Mouse (Mus musculus): ENCODE measurements around the gene Zfp652. TPM values are rescaled to one million over a fixed set of nuclear protein-coding genes. Genes with fewer than 3 reads are reported as not detected.
A peak's percentile ranks its signal among the peaks of the same experiment; 100 is the strongest.
"Not testable (repeated sequence)": the region's sequence is repeated elsewhere in the genome, so short reads cannot be mapped to it uniquely, and the experiment has no call there.

The Zfp652 gene
- total RNA-seq (2021) = 10 to 100 TPM; 83.7 to 86.6 TPM
- long read RNA-seq, experiment 1, partial matches to known transcripts = 0 of 15 reads
- long read RNA-seq, experiment 1, other reads (novel, unspliced or antisense) = 15 of 15 reads
- long read RNA-seq, experiment 2, partial matches to known transcripts = 10 of 15 reads
- long read RNA-seq, experiment 2, other reads (novel, unspliced or antisense) = 5 of 15 reads

DNA sequence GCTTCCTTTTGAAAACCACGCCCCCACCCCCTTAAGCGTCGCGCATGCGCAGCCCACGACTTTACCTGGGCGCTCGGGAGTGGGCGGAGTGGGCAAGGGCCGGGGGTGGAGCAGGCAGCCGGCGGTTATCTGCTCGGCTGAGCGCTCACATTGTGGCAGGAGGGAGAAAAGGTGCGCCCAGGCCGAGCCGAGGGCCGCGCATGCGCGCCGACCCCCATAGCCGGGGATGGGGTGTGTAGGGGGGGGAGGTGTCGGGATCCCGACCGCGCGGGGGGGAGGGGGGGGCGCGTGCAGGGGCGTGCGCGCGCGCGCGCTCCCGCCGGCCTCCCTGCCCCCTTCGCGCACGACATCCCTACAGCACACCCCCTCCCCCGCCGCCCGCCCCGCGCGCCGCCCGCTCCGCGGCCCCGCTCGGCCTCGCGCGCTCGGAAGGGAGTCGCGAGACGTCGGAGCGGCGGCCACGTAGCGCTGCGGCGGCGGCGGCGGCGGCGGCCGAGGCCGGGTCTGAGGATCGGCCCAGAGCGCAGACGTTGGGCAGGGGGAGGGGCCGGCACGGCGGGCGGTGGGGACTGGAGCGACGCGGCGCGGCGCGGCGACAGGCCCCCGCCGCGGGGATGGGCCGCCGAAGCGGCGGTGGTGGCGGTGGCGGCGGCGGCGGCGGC, at the start of gene Zfp652:
Gene Zfp652 (plus strand): TSS at position 111 of the 662 bp plus-strand sequence.
- DNase-seq = peak; percentile 72
- intact Hi-C loops (cut with DNase I) = no loop called here

DNA sequence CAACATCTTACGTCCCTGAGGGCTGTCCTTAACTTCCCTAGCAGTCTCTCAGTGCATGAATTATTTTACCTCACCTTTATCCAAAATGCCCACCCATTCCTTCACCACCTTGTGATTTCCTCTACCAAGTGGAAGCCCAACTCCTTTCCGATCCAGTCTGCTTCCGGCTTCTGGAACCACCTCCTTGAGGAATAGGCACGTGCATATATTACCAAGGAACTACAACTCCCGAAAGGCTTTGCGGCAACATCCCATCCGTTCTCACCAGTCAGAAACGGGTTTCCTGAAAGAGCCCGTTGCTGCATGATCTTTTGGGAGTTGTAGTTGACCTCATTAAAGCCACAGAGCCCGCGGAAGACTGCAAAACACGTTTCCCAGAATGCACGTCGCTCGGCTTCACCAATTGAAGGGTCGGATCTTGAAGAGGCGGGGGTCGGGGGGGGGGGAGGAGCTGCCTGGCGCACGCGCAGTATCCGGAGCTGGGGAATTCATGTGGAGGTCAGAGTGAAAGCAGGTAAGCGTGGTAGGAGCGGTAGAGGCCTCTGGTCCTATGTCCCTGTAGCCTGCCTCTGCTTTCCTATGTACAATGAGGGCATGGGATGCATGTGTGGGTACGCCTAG, 45.8 kb upstream of the Zfp652 start, which contains the start of gene Phb:
Gene Phb (plus strand): TSS at position 429 of the 621 bp plus-strand sequence.
- peak; percentile 77 to 86 for DNase-seq
- intact Hi-C loops (cut with DNase I) = no loop called here

- no peak for DNase-seq
- intact Hi-C loops (cut with DNase I) = no loop called here
Observed at GRCm38 (mm10) chr11:95667177-95667576, 45.3 kb upstream of the Zfp652 start.

DNA sequence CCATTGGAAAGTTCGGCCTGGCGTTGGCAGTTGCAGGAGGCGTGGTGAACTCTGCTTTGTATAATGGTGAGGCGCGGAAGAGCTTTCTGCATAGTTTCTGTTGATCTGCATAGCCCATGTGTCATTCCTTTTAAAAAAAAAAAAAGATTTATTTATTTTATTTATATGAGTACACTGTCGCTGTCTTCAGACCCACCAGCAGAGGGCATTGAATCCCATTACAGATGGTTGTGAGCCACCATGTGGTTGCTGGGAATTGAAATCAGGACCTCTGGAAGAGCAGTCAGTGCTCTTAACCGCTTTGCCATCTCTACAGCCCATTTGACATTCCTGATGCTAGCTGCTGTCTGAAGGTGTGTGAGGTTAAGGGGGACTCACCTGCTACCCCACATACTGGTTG, 44.4 kb upstream of the Zfp652 start:
- DNase-seq; intact Hi-C loops (cut with DNase I): not testable (repeated sequence)

DNA sequence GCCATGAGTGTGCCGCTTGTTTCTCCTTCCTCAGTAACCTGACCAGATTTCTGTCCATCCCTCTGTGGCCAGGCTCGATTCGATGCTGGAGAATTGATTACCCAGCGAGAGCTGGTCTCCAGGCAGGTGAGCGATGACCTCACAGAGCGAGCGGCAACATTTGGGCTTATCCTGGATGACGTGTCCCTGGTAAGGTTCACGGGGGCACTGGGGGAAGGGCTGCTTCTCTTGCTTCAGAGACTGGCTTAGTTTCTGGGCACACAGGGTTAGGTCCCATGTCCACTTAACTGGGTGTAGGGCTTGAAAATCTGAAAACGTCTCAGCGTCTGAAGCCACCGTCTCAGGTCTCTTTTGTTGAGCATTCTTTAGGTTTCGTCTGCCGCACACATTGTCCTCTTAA, 37.0 kb upstream of the Zfp652 start:
- DNase-seq = no peak
- intact Hi-C loops (cut with DNase I) = no loop called here

- intact Hi-C loops (cut with DNase I) = no loop called here
- no peak for DNase-seq
Observed at GRCm38 (mm10) chr11:95676307-95676706, 36.2 kb upstream of the Zfp652 start.

DNA sequence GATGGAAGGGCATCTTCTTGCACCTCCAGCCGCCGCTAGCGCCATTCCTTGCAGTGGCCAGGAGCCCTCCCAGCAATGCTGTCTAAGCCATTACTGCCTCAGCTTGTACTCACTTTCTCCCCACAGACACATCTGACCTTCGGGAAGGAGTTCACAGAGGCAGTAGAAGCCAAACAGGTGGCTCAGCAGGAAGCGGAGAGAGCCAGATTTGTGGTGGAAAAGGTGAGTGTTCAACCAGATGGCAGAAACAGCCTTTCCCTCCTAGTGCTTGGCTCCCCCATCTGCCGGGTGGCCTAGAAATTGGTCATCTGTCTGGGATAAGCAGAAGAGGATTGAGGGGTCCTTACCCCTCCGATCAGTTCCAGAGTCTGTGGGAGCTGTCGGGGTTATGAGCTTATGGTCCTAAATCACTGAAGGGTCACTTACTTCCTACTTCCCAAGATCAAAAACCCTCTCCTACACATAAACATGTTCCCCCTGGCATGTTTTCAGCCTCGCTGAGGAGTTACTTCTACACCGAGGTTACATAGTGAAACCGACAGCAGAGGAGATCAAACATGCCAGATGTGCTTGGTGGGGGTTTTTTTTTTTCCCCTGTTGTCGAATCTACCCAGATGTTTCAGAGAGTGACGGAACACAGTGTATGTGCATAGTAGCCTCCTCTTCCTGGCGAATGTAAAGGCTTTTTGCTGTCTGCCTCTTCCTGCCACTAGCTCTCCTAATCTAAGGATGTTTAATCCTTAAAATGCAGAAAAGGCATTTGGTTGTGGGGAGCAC, 34.4 kb upstream of the Zfp652 start:
- no peak for DNase-seq
- intact Hi-C loops (cut with DNase I) = no loop called here

GRCm38 (mm10) chr11:95681995-95682601, 30.4 kb upstream of the Zfp652 start:
- DNase-seq = no peak
- intact Hi-C loops (cut with DNase I) = loop anchor here (10.0 kb wide), 1 partner anchor 173 kb away; no protein-coding TSS in a partner anchor

DNA sequence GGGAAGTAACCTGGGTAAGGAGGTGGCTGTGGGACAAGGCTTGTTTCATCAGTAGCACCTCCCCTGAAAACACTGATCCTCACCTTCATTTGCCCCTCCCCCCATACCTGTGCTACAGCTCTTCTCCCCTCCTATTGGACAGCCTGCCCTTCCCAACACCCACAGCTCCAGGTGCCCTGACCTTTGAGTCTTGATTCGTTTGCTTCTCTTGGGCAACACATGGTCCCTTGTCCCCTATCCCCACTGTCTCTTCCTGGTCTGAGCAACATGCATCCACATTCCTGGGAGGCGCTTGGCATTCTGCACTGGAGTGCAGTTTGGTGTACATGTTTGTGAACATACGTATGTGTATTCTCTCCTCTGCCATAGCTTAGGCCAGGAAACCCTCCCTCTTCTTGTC, 29.5 kb upstream of the Zfp652 start:
- no peak for DNase-seq
- intact Hi-C loops (cut with DNase I) = loop anchor here (10.0 kb wide), 1 partner anchor 172 kb away; no protein-coding TSS in a partner anchor

GRCm38 (mm10) chr11:95686031-95686430, 26.4 kb upstream of the Zfp652 start:
- intact Hi-C loops (cut with DNase I) = loop anchor here (10.0 kb wide), 1 partner anchor 169 kb away; no protein-coding TSS in a partner anchor

GRCm38 (mm10) chr11:95687084-95687656, 25.3 kb upstream of the Zfp652 start:
- DNase-seq = no peak
- intact Hi-C loops (cut with DNase I) = loop anchor here (10.0 kb wide), 1 partner anchor 168 kb away; no protein-coding TSS in a partner anchor

More at GRCm38 (mm10) chr11:95686031-95686430, 26.4 kb upstream of the Zfp652 start:
- DNase-seq = peak; percentile 66 to 68

DNA sequence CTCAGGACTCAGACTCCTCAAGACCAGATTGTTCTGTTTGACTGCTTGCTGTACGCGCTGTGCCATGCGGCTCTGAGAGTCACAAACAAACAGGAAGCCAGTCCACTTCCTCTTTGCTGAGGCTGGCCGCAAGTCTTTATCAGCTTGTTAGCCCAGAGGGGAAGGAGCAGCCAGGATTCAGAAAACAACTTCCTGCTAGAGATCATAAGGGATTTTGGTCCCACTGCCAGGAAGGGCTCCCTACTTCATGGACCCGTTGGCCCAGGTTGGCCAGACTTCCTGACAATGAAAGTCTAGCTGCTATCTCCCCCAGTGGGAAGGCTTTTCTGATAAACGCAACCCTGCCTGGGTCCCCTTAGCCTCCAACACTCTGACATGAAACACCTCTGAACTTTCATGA, 24.0 kb upstream of the Zfp652 start:
- DNase-seq = peak in 1 of 2 experiments; percentile 36
- intact Hi-C loops (cut with DNase I) = loop anchor here (10.0 kb wide), 1 partner anchor 166 kb away; no protein-coding TSS in a partner anchor

DNA sequence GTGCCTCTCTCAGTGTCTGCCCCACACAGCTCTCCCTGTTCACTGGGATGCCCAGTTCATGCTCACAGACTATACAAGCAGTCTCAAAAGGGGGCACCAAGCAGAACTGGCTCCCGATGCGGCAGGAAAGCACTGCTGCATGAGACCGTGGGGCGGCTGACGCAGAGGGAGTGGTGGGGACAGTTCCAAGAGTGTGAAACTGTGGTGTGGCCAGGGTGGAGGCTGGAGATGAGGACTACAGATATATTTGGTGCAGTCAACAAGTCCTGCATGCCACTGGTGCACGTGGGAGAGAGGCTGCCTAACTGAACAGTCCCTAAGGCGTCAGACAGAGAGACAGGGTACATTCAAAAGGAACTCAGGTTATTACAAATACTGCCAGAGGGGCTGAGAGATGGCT, 23.5 kb upstream of the Zfp652 start:
- intact Hi-C loops (cut with DNase I) = loop anchor here (10.0 kb wide), 1 partner anchor 166 kb away; no protein-coding TSS in a partner anchor
- peak in 1 of 2 experiments; percentile 22 for DNase-seq

DNA sequence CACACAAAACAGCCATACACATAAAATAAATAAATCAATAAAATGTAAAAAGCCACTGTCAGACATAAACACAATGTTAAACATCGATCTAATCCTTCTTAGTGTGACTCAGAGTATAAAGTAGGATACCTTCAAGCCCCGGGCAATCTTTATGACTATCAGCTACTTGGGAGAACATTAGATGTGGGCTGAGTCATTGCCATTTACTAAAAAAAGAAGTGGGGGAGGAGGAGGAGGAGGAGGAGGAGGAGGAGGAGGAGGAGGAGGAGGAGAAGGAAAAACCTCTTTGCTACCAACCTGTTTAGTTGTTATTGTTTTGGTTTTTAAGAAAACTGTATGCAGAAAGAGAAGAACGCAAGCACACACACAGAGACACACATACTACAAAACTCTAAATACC, 22.9 kb upstream of the Zfp652 start:
- intact Hi-C loops (cut with DNase I) = loop anchor here (10.0 kb wide), 1 partner anchor 165 kb away; no protein-coding TSS in a partner anchor

GRCm38 (mm10) chr11:95698541-95698940, 13.9 kb upstream of the Zfp652 start:
- DNase-seq = no peak
- intact Hi-C loops (cut with DNase I) = no loop called here

More for the DNA sequence above, 22.9 kb upstream of the Zfp652 start:
- DNase-seq = no peak

GRCm38 (mm10) chr11:95700778-95701739, 11.4 kb upstream of the Zfp652 start:
- intact Hi-C loops (cut with DNase I) = no loop called here
- no peak for DNase-seq

- intact Hi-C loops (cut with DNase I) = no loop called here
- no peak for DNase-seq
Observed at GRCm38 (mm10) chr11:95704032-95704969, 8.2 kb upstream of the Zfp652 start.
